Mouse (Mus musculus) cerebellum, adult 2 months (tissue): Measurements from ENCODE around the gene Zbtb9.

Experiments used
- CTCF ChIP-seq: fragments of 200-500 bp; IDR thresholded peaks from 2 replicates; pipeline ENCODE4 v1.5.1; 2011; ENCODE audit warnings: low read depth, mild to moderate bottlenecking, control low read depth, low read length, moderate library complexity, borderline replicate concordance; ENCODE audit not compliant: insufficient read depth
- POLR2A ChIP-seq: fragments of 200-500 bp; IDR thresholded peaks from 2 replicates; pipeline ENCODE4 v1.6.1; 2011; ENCODE audit warnings: low read length, control low read depth, borderline replicate concordance; ENCODE audit not compliant: insufficient read depth

- TF ChIP-seq CTCF, result no peak
- no peak for TF ChIP-seq POLR2A
Measured at GRCm38 (mm10) chr17:26957872-26958271, 15.1 kb upstream of the Zbtb9 start.
